Mouse (Mus musculus) CH12.LX (cell line): ENCODE data around the gene Ptprd.

Source experiments
- CHD2 ChIP-seq: IDR thresholded peaks from 2 replicates; pipeline ENCODE4 v1.6.1; 2011; ENCODE audit warnings: low read length, improper control_type of control experiment
- CTCF ChIP-seq, 2 experiments: IDR thresholded peaks in 1 of 2; conservative IDR thresholded peaks in 1 of 2; 2 replicates each; pipeline ENCODE4 v1.5.1; 2011 to 2012; ENCODE audit warnings: low read depth in 2 of 2, low read length in 2 of 2, improper control_type of control experiment in 1 of 2, inconsistent platforms in 1 of 2, mild to moderate bottlenecking in 1 of 2, moderate library complexity in 1 of 2
- EP300 ChIP-seq: IDR thresholded peaks from 2 replicates; pipeline ENCODE4 v1.6.1; 2011; ENCODE audit warnings: low read length, improper control_type of control experiment
- KAT2A ChIP-seq: IDR thresholded peaks from 2 replicates; pipeline ENCODE4 v1.6.1; 2012; ENCODE audit warnings: low read length, improper control_type of control experiment, inconsistent platforms; ENCODE audit not compliant: insufficient replicate concordance
- PAX5 ChIP-seq: IDR thresholded peaks from 2 replicates; pipeline ENCODE4 v1.6.1; 2012; ENCODE audit warnings: low read length, inconsistent platforms, mixed read lengths
- POLR2A ChIP-seq: IDR thresholded peaks from 2 replicates; pipeline ENCODE4 v1.6.1; 2011; ENCODE audit warnings: low read depth, mild to moderate bottlenecking, improper control_type of control experiment, low read length
- SMC3 ChIP-seq: IDR thresholded peaks from 2 replicates; pipeline ENCODE4 v1.6.1; 2011; ENCODE audit warnings: low read depth, low read length, improper control_type of control experiment
- TBP ChIP-seq: conservative IDR thresholded peaks from 2 replicates; pipeline ENCODE4 v1.6.1; 2011; ENCODE audit warnings: low read depth, low read length, improper control_type of control experiment
- TCF12 ChIP-seq: IDR thresholded peaks from 2 replicates; pipeline ENCODE4 v1.6.1; 2014; ENCODE audit warnings: low read depth, mild to moderate bottlenecking, inconsistent platforms, low read length, improper control_type of control experiment
- USF1 ChIP-seq: IDR thresholded peaks from 2 replicates; pipeline ENCODE4 v1.6.1; 2014; ENCODE audit warnings: low read depth, mild to moderate bottlenecking, inconsistent platforms, low read length, improper control_type of control experiment

DNA sequence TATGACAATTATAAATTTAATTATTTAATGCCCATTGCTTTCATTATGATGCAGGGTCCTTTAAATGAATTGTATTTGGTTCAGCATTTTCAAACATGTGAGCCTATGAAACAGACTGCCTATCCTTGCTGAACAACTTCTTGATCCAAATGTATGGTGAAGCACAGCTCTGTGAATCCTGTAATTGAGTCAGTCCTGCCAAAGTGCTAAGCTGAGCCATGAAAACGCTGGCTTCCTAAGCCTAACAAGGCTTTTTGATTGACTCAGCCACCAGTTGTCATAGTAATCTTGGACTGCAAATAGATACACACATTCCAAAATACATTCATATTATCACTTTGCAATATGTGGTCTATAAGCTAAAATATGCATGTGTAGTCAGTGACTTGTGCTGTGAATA, 625.1 kb downstream of the Ptprd start:
- no peak for TF ChIP-seq CTCF (conservative IDR thresholded peaks at IDR 0.05 in 1 of 2, IDR thresholded peaks at IDR 0.05 in 1 of 2; ENCODE audit: low read depth in 2 of 2, low read length in 2 of 2)
- no peak for TF ChIP-seq CHD2
- no peak for TF ChIP-seq EP300
- no peak for TF ChIP-seq KAT2A
- TF ChIP-seq USF1, result no peak
- TF ChIP-seq PAX5, result no peak
- no peak for TF ChIP-seq TCF12
- TF ChIP-seq POLR2A, result no peak
- no peak for TF ChIP-seq TBP
- no peak for TF ChIP-seq SMC3
